Mouse (Mus musculus) liver, adult 2 months (tissue): ENCODE data around the gene Scn8a.

Experiments
- CTCF ChIP-seq: fragments of 200-500 bp; IDR thresholded peaks from 2 replicates; pipeline ENCODE4 v1.5.1; 2011; ENCODE audit warnings: low read depth, low read length, control low read depth
- POLR2A ChIP-seq: fragments of 200-500 bp; IDR thresholded peaks from 2 replicates; pipeline ENCODE4 v1.6.1; 2011; ENCODE audit warnings: low read length, control low read depth; ENCODE audit not compliant: insufficient read depth; ENCODE audit errors: extremely low read depth

- TF ChIP-seq POLR2A: no peak
- no peak for TF ChIP-seq CTCF
Measured at GRCm38 (mm10) chr15:101084499-101084898, 214.8 kb downstream of the Scn8a start.
